ENCODE assay signal across 17 mouse cellular contexts in the genomic region with DNA sequence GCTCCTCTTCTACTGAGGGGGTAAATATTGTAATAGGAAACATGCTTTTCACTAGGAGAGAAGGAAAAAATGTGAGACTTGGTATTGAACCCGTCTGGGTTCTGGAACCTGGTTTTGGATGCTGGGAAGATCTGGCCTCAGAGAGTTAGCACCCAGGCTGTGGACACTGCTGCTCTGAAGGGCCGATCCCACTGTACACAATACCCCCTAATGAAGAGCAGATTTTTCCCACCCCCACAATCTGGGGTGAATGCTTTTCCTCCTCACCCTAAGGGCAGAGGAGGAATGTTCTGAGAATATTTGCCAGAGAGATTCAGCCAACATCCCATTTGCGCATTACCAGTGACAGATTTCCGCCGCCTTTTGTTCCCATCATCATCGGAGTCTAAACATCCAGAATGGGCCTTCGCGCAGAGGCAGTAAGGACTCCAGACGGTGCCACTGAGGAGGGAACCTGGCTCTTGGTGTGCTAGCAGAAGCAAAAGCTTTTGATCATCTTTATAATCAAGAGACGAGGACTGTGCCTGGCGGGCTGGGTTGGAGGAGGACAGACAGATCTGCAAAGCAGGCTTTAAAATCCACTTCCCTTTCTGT. TPM values are rescaled to one million over a fixed set of nuclear protein-coding genes. Genes with fewer than 3 reads are reported as not detected.
DNase-seq lines count a peak whose midpoint lies in the region; ATAC-seq and TF ChIP-seq lines count a peak whose summit lies in the region.
"Had no signal": no experiment of that assay in that cellular context is flagged by ENCODE, and none has a peak within 500 bp of the region (broad histone marks: within the 10 kb centered on the region; RNA-seq: fewer than 3 reads in every experiment).

No protein-coding gene starts in this region.

- no peak overlapping the region for H3K4me2 ChIP-seq in forebrain, postnatal 0 days (ENCODE audit: low read depth)
- no peak overlapping the region for H3K4me2 ChIP-seq in midbrain, embryonic 12.5 days (replicated peaks)
- H3K4me2 ChIP-seq in midbrain, embryonic 16.5 days (ENCODE audit: low read length), result no peak overlapping the region
- H3K4me2 ChIP-seq: midbrain, embryonic 13.5 days; neural tube, embryonic 13.5 days; stomach, embryonic 15.5 days had no signal

- no peaks in the 10 kb centered on the region for H3K36me3 ChIP-seq in forebrain, embryonic 10.5 days (replicated peaks)
- no peaks in the 10 kb centered on the region for H3K36me3 ChIP-seq in forebrain, postnatal 0 days (ENCODE audit: insufficient read depth)
- H3K36me3 ChIP-seq in midbrain, embryonic 12.5 days, result no peaks in the 10 kb centered on the region
- H3K36me3 ChIP-seq in midbrain, embryonic 16.5 days (ENCODE audit: control insufficient read depth, insufficient read depth, low read length), result no peaks in the 10 kb centered on the region
- H3K36me3 ChIP-seq: midbrain, embryonic 13.5 days; neural tube, embryonic 13.5 days; stomach, embryonic 15.5 days had no signal

- no peaks in the 10 kb centered on the region for H3K9me3 ChIP-seq in forebrain, embryonic 10.5 days
- H3K9me3 ChIP-seq in forebrain, postnatal 0 days (ENCODE audit: low read length), result no peaks in the 10 kb centered on the region
- no peaks in the 10 kb centered on the region for H3K9me3 ChIP-seq in midbrain, embryonic 12.5 days
- no peaks in the 10 kb centered on the region for H3K9me3 ChIP-seq in midbrain, embryonic 16.5 days (replicated peaks; ENCODE audit: control insufficient read depth, low read length, poor library complexity, severe bottlenecking)
- H3K9me3 ChIP-seq: midbrain, embryonic 13.5 days; neural tube, embryonic 13.5 days; stomach, embryonic 15.5 days had no signal

- peaks cover 26% of the 10 kb centered on the region for H3K4me1 ChIP-seq in forebrain, embryonic 10.5 days
- H3K4me1 ChIP-seq in forebrain, postnatal 0 days (ENCODE audit: insufficient read depth), result no peaks in the 10 kb centered on the region
- H3K4me1 ChIP-seq in midbrain, embryonic 12.5 days, result peaks cover 4% of the 10 kb centered on the region; the same call in 1 of the 2 replicates
- no peaks in the 10 kb centered on the region for H3K4me1 ChIP-seq in midbrain, embryonic 16.5 days (ENCODE audit: control insufficient read depth, insufficient read depth, low read length)

- ATAC-seq in forebrain, postnatal 0 days, result no peak
- ATAC-seq in midbrain, embryonic 12.5 days (ENCODE audit: low FRiP score, low read depth), result 0 out of 2 replicates have a peak, but pooled peaks have one; percentile 6
- ATAC-seq in midbrain, embryonic 16.5 days, result no peak
- ATAC-seq: midbrain, embryonic 13.5 days had no signal

- no peak for DNase-seq in forebrain, embryonic 10.5 days (ENCODE audit: extremely low spot score, low spot score)
- DNase-seq in forebrain, postnatal 0 days, result no peak
- DNase-seq in layer of hippocampus, adult 18-20 months (ENCODE audit: low spot score in 2 of 2), result peak; percentile 46 to 80
- no peak for DNase-seq in cerebellum, adult 8-10 months
- DNase-seq in adrenal gland, postnatal 25 days, result no peak
- no peak for DNase-seq in heart, postnatal 36 days
- DNase-seq: adrenal gland, postnatal 36 days; cerebellum, adult 18-20 months; heart, adult 11 months; heart, postnatal 4 days; left cerebral cortex, postnatal 4 days; right cerebral cortex, postnatal 14 days had no signal

- H3K27me3 ChIP-seq in forebrain, embryonic 10.5 days (ENCODE audit: poor library complexity, severe bottlenecking), result no peaks in the 10 kb centered on the region
- no peaks in the 10 kb centered on the region for H3K27me3 ChIP-seq in forebrain, postnatal 0 days (ENCODE audit: insufficient read depth, low read length)
- H3K27me3 ChIP-seq in midbrain, embryonic 12.5 days, result no peaks in the 10 kb centered on the region
- no peaks in the 10 kb centered on the region for H3K27me3 ChIP-seq in midbrain, embryonic 16.5 days (ENCODE audit: control insufficient read depth, insufficient read depth, low read depth, low read length)
- H3K27me3 ChIP-seq: midbrain, embryonic 13.5 days; neural tube, embryonic 13.5 days; stomach, embryonic 15.5 days had no signal

- H3K9ac ChIP-seq in forebrain, postnatal 0 days, result no peak overlapping the region; the same call in 1 of the 2 replicates
- no peak overlapping the region for H3K9ac ChIP-seq in midbrain, embryonic 12.5 days (replicated peaks)
- H3K9ac ChIP-seq in midbrain, embryonic 16.5 days (ENCODE audit: low read depth, low read length), result no peak overlapping the region
- H3K9ac ChIP-seq: midbrain, embryonic 13.5 days; neural tube, embryonic 13.5 days; stomach, embryonic 15.5 days had no signal

- no peak overlapping the region for H3K4me3 ChIP-seq in forebrain, embryonic 10.5 days
- H3K4me3 ChIP-seq in forebrain, postnatal 0 days (ENCODE audit: low read depth, low read length), result no peak overlapping the region
- no peak overlapping the region for H3K4me3 ChIP-seq in midbrain, embryonic 12.5 days
- H3K4me3 ChIP-seq in midbrain, embryonic 16.5 days (ENCODE audit: low read depth, low read length), result no peak overlapping the region
- H3K4me3 ChIP-seq: midbrain, embryonic 13.5 days; neural tube, embryonic 13.5 days; stomach, embryonic 15.5 days had no signal

- intact Hi-C loops in heart, postnatal 36 days (cut with DNase I), result no loop called here

- WGBS in forebrain, embryonic 10.5 days, result 83% methylated on average over 11 of the region's 11 CpGs
- WGBS in forebrain, postnatal 0 days, result 64% methylated on average over 11 of the region's 11 CpGs
- WGBS in midbrain, embryonic 12.5 days, result 82% methylated on average over 11 of the region's 11 CpGs
- WGBS in midbrain, embryonic 16.5 days, result 76% methylated on average over 11 of the region's 11 CpGs

- peak overlapping the region; percentile 35; the same call in 1 of the 2 replicates for H3K27ac ChIP-seq in forebrain, embryonic 10.5 days
- no peak overlapping the region for H3K27ac ChIP-seq in forebrain, postnatal 0 days (ENCODE audit: low read depth, low read length)
- no peak overlapping the region for H3K27ac ChIP-seq in midbrain, embryonic 12.5 days (replicated peaks)
- no peak overlapping the region for H3K27ac ChIP-seq in midbrain, embryonic 16.5 days (ENCODE audit: low read length)
- H3K27ac ChIP-seq: midbrain, embryonic 13.5 days; neural tube, embryonic 13.5 days; stomach, embryonic 15.5 days had no signal

- no peak for TF ChIP-seq CTCF in forebrain, postnatal 0 days (IDR thresholded peaks at IDR 0.05; ENCODE audit: low read depth)

RNA-seq across cellular contexts. Expression of a gene that starts 31.6 kb away (rescaled TPM):
- 32.0 and 36.5 TPM in 2 replicates for polyA plus RNA-seq in forebrain, embryonic 10.5 days (2016; fragmentation: Nextera tagmentation; extraction: Ambion mirVana)
- 9.0 and 18.1 TPM in 2 replicates for total RNA-seq in forebrain, postnatal 0 days (2014; rRNA removed)
- polyA plus RNA-seq in forebrain, postnatal 0 days (2015; fragmentation: Nextera tagmentation; extraction: Ambion mirVana), result 9.7 and 11.5 TPM in 2 replicates
- polyA plus RNA-seq in midbrain, embryonic 12.5 days (2016; fragmentation: Nextera tagmentation; extraction: Ambion mirVana), result 24.6 and 32.1 TPM in 2 replicates
- polyA plus RNA-seq in midbrain, embryonic 16.5 days (2015; fragmentation: Nextera tagmentation; extraction: Ambion mirVana), result 9.0 and 10.2 TPM in 2 replicates
- 10 to 100 TPM; 16.5 to 16.6 TPM for total RNA-seq in layer of hippocampus, adult 18-20 months (2021)
- 8.3 and 9.5 TPM in 2 replicates for total RNA-seq in adrenal gland, postnatal 25 days (2021)
- total RNA-seq in heart, postnatal 36 days (2021), result 10 to 100 TPM; 26.8 to 27.2 TPM

Comparison
In these comparisons a context has a peak if more than half of its experiments do, and no peak if none do; other contexts are left out.
1. DNase-seq: peak in layer of hippocampus, adult 18-20 months (2 of 2); none in forebrain, embryonic 10.5 days (single experiment), forebrain, postnatal 0 days (single experiment), cerebellum, adult 8-10 months (single experiment), adrenal gland, postnatal 25 days (single experiment) and heart, postnatal 36 days (0 of 2).